Mouse (Mus musculus): Measurements from ENCODE around the gene BC080695. TPM values are rescaled to one million over a fixed set of nuclear protein-coding genes. Genes with fewer than 3 reads are reported as not detected.
"Not testable (repeated sequence)": the region's sequence is repeated elsewhere in the genome, so short reads cannot be mapped to it uniquely, and the experiment has no call there.

BC080695 gene
- not detected in 2 replicates for polyA plus RNA-seq (2014; fragmentation: Nextera tagmentation; extraction: Ambion mirVana)

DNA sequence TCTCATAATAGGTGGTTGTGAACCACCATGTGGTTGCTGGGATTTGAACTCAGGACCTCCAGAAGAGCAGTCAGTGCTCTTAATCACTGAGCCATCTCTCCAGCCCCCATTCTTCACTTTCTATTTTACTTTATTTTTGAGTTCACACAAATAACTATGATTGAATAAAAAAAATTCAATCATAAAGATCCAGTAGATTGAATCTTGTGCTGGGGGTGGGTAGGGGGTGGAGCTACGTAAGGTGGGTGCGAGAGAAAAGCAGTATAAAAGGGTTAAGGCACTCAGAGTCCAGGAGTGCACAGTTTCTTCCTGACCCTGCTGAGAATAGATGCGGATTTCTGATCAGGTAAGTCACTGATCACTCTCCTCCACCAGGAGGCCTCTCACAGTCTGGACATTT, at the start of gene BC080695, which contains the start of gene Gm13057:
Gene BC080695 (plus strand): TSS at position 301 of the 400 bp plus-strand sequence.
Gene Gm13057 (plus strand): TSS at position 310 of the 400 bp plus-strand sequence.
- ATAC-seq (ENCODE audit: insufficient number of reproducible peaks, low FRiP score, low TSS enrichment, low read depth): not testable (repeated sequence)
- no CpG with 5 or more reads among the region's 3 CpGs for WGBS

DNA sequence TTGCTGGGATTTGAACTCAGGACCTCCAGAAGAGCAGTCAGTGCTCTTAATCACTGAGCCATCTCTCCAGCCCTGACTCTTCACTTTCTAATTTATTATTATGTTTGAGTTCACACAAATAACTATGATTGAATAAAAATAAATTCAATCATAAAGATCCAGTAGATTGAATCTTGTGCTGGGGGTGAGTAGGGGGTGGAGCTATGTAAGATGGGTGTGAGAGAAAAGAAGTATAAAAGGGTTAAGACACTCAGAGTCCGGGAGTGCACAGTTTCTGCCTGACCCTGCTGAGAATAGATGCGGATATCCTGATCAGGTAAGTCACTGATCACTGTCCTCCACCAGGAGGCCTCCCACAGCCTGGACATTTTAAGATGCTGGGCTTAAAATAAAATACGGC, 40.5 kb upstream of the BC080695 start, which contains the start of gene Gm13043:
Gene Gm13043 (plus strand): TSS at position 301 of the 400 bp plus-strand sequence.
- Histone ChIP-seq H3K4me1 (ENCODE audit: control insufficient read depth, insufficient read depth, low read length) (no peaks in the 10 kb centered on the region), H3K9me3 (ENCODE audit: control insufficient read depth, low read length) (no peaks in the 10 kb centered on the region), H3K27ac (replicated peaks; ENCODE audit: low read depth, low read length) (no peak within 1 kb of the TSS), H3K27me3 (ENCODE audit: control insufficient read depth, insufficient read depth, low read length) (no peaks in the 10 kb centered on the region), H3K36me3 (ENCODE audit: control insufficient read depth, insufficient read depth, low read length) (no peaks in the 10 kb centered on the region), H3K4me2 (ENCODE audit: low read depth, severe bottlenecking) (no peak within 1 kb of the TSS), H3K4me3 (ENCODE audit: low read depth, low read length) (no peak within 1 kb of the TSS), H3K9ac (ENCODE audit: low read length) (no peak within 1 kb of the TSS)
- ATAC-seq (ENCODE audit: insufficient number of reproducible peaks, low FRiP score, low TSS enrichment, low read depth): no peak
- DNase-seq (ENCODE audit: low spot score): no peak
- 87% methylated on average over 3 of the region's 3 CpGs for whole genome bisulfite sequencing

More for the DNA sequence above, at the start of gene BC080695, which contains the start of gene Gm13057:
- not testable (repeated sequence) for H3K4me3 ChIP-seq (ENCODE audit: low read depth, low read length); H3K9ac ChIP-seq (ENCODE audit: low read length); H3K27ac ChIP-seq (replicated peaks; ENCODE audit: low read depth, low read length); H3K36me3 ChIP-seq (ENCODE audit: control insufficient read depth, insufficient read depth, low read length); DNase-seq (ENCODE audit: low spot score); H3K9me3 ChIP-seq (ENCODE audit: control insufficient read depth, low read length); H3K4me2 ChIP-seq (ENCODE audit: low read depth, severe bottlenecking); H3K4me1 ChIP-seq (ENCODE audit: control insufficient read depth, insufficient read depth, low read length); H3K27me3 ChIP-seq (ENCODE audit: control insufficient read depth, insufficient read depth, low read length)

GRCm38 (mm10) chr4:143535654-143536053, 15.8 kb upstream of the BC080695 start, which contains the start of gene Gm13040:
Gene Gm13040, plus strand, starts transcription at chr4:143535954.
- H3K4me1 ChIP-seq (ENCODE audit: control insufficient read depth, insufficient read depth, low read length); H3K36me3 ChIP-seq (ENCODE audit: control insufficient read depth, insufficient read depth, low read length); H3K9me3 ChIP-seq (ENCODE audit: control insufficient read depth, low read length); H3K9ac ChIP-seq (ENCODE audit: low read length); H3K27ac ChIP-seq (replicated peaks; ENCODE audit: low read depth, low read length); H3K4me2 ChIP-seq (ENCODE audit: low read depth, severe bottlenecking); H3K27me3 ChIP-seq (ENCODE audit: control insufficient read depth, insufficient read depth, low read length); H3K4me3 ChIP-seq (ENCODE audit: low read depth, low read length); DNase-seq (ENCODE audit: low spot score); ATAC-seq (ENCODE audit: insufficient number of reproducible peaks, low FRiP score, low TSS enrichment, low read depth): not testable (repeated sequence)
- no CpG with 5 or more reads among the region's 3 CpGs for WGBS

DNA sequence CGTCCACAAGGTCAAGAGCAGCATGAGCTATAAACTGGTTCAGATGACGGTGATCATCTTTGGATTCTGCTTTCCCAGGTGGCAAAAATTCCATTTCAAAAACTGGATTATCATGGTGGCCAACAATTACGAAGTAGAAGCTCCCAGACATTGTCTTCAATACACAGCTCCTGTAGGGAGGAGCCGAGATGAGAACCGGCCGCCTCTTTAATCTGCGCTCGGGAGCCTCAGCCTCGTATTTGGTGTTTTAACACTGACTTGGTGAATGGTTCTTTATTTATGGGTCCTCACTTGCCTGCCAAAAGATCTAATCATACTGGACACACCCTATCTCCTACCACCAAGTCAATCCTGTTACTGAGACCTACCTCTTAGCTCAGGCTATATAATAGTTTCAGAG, 60.4 kb downstream of the BC080695 start:
- H3K4me1 ChIP-seq (ENCODE audit: control insufficient read depth, insufficient read depth, low read length); H3K36me3 ChIP-seq (ENCODE audit: control insufficient read depth, insufficient read depth, low read length); H3K9me3 ChIP-seq (ENCODE audit: control insufficient read depth, low read length); H3K27ac ChIP-seq (replicated peaks; ENCODE audit: low read depth, low read length); DNase-seq (ENCODE audit: low spot score); ATAC-seq (ENCODE audit: insufficient number of reproducible peaks, low FRiP score, low TSS enrichment, low read depth); H3K27me3 ChIP-seq (ENCODE audit: control insufficient read depth, insufficient read depth, low read length); H3K4me2 ChIP-seq (ENCODE audit: low read depth, severe bottlenecking); H3K4me3 ChIP-seq (ENCODE audit: low read depth, low read length); H3K9ac ChIP-seq (ENCODE audit: low read length): not testable (repeated sequence)
- 92% methylated on average over 9 of the region's 9 CpGs for WGBS

DNA sequence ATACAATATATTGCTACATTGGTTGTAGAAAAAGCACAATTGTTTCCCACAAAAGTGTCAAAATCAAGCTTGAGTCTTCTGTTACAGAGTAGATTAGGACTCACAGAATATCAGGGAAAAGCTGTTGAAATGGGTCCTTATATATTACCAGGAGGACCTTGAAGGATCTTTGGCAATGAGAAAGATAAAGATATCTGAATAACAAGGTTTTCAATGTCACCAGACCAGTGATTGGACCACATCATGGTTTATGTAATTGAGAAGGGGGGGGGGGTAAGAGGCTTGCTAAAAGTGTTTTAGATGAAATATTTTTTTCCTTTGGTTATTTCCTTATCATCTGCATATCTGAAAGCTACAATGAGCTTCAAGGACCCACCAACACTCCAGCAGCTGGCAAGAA, 63.2 kb downstream of the BC080695 start, which contains the start of gene Gm13083:
Gene Gm13083 (plus strand): TSS at position 301 of the 400 bp plus-strand sequence.
- not testable (repeated sequence) for ATAC-seq (ENCODE audit: insufficient number of reproducible peaks, low FRiP score, low TSS enrichment, low read depth)

DNA sequence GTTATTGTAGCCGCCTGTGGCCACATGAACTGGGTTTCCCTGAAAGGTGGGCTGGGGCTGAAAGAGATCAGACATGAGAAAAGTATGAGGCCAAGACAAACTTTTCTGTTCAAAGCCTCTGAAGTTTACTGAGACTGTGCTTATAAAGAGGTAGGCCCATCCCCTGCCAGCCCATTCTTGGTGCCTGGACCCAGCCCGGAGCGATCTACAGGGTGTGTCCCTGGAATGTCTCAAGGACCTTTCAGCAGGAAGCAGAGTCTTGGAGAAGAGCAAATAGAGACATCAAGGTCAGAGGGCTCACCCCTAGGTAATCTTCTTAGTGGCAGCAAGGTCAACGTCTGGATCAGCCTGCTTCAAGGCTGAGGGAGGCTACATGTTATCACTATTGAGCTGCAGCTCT, 66.6 kb downstream of the BC080695 start:
- H3K4me1 ChIP-seq (ENCODE audit: control insufficient read depth, insufficient read depth, low read length); H3K4me3 ChIP-seq (ENCODE audit: low read depth, low read length); H3K9ac ChIP-seq (ENCODE audit: low read length); H3K9me3 ChIP-seq (ENCODE audit: control insufficient read depth, low read length); ATAC-seq (ENCODE audit: insufficient number of reproducible peaks, low FRiP score, low TSS enrichment, low read depth); H3K27ac ChIP-seq (replicated peaks; ENCODE audit: low read depth, low read length); H3K27me3 ChIP-seq (ENCODE audit: control insufficient read depth, insufficient read depth, low read length); DNase-seq (ENCODE audit: low spot score); H3K4me2 ChIP-seq (ENCODE audit: low read depth, severe bottlenecking); H3K36me3 ChIP-seq (ENCODE audit: control insufficient read depth, insufficient read depth, low read length): not testable (repeated sequence)
- 88% methylated on average over 4 of the region's 4 CpGs for WGBS

More for the DNA sequence above, 63.2 kb downstream of the BC080695 start, which contains the start of gene Gm13083:
- not testable (repeated sequence) for H3K27me3 ChIP-seq (ENCODE audit: control insufficient read depth, insufficient read depth, low read length); H3K4me3 ChIP-seq (ENCODE audit: low read depth, low read length); H3K4me1 ChIP-seq (ENCODE audit: control insufficient read depth, insufficient read depth, low read length); H3K27ac ChIP-seq (replicated peaks; ENCODE audit: low read depth, low read length); H3K9me3 ChIP-seq (ENCODE audit: control insufficient read depth, low read length); H3K9ac ChIP-seq (ENCODE audit: low read length); DNase-seq (ENCODE audit: low spot score); H3K36me3 ChIP-seq (ENCODE audit: control insufficient read depth, insufficient read depth, low read length); H3K4me2 ChIP-seq (ENCODE audit: low read depth, severe bottlenecking)

Other genes starting within 250 kb of the BC080695 start
- 0.11 and 0.41 TPM in 2 replicates for gene Lrrc38, start 201.9 kb upstream of the BC080695 start, polyA plus RNA-seq (2014; fragmentation: Nextera tagmentation; extraction: Ambion mirVana)
- gene Pramel1, start 157.3 kb upstream of the BC080695 start, polyA plus RNA-seq (2014; fragmentation: Nextera tagmentation; extraction: Ambion mirVana): not detected in 2 replicates
- gene Pramef8, start 139.3 kb upstream of the BC080695 start, polyA plus RNA-seq (2014; fragmentation: Nextera tagmentation; extraction: Ambion mirVana): 16.8 and 19.7 TPM in 2 replicates
- gene Oog4, start 101.4 kb upstream of the BC080695 start, polyA plus RNA-seq (2014; fragmentation: Nextera tagmentation; extraction: Ambion mirVana): not detected in 2 replicates
- gene Gm13043, start 40.4 kb upstream of the BC080695 start, polyA plus RNA-seq (2014; fragmentation: Nextera tagmentation; extraction: Ambion mirVana): not detected in 2 replicates
- not detected in 2 replicates for gene Gm13040, start 15.7 kb upstream of the BC080695 start, polyA plus RNA-seq (2014; fragmentation: Nextera tagmentation; extraction: Ambion mirVana)
- gene Gm13057, start within 50 bp of the BC080695 start, polyA plus RNA-seq (2014; fragmentation: Nextera tagmentation; extraction: Ambion mirVana): not detected in 2 replicates
- gene Gm13083, start 63.3 kb downstream of the BC080695 start, polyA plus RNA-seq (2014; fragmentation: Nextera tagmentation; extraction: Ambion mirVana): not detected in 2 replicates
- gene Gm13088, start 105.5 kb downstream of the BC080695 start, polyA plus RNA-seq (2014; fragmentation: Nextera tagmentation; extraction: Ambion mirVana): not detected in 2 replicates
- gene Gm13089, start 151.0 kb downstream of the BC080695 start, polyA plus RNA-seq (2014; fragmentation: Nextera tagmentation; extraction: Ambion mirVana): not detected in 2 replicates
- gene Gm13078, start 167.8 kb downstream of the BC080695 start, polyA plus RNA-seq (2014; fragmentation: Nextera tagmentation; extraction: Ambion mirVana): not detected in 2 replicates
- gene Gm13023, start 237.7 kb downstream of the BC080695 start, polyA plus RNA-seq (2014; fragmentation: Nextera tagmentation; extraction: Ambion mirVana): not detected in 2 replicates